Mouse (Mus musculus) neutrophil, adult 59 days (primary cell): ENCODE measurements around the gene Kcna5. TPM values are rescaled to one million over a fixed set of nuclear protein-coding genes. Genes with fewer than 3 reads are reported as not detected.

Experiments used
- total RNA-seq, 2 experiments: library from RNA; stranded (reverse); gene quantifications; 1 replicate in 1 of 2; 2 replicates in 1 of 2; pipeline ENCODE4 v1.2.4; 2023

Kcna5 gene
- not detected for total RNA-seq

DNA sequence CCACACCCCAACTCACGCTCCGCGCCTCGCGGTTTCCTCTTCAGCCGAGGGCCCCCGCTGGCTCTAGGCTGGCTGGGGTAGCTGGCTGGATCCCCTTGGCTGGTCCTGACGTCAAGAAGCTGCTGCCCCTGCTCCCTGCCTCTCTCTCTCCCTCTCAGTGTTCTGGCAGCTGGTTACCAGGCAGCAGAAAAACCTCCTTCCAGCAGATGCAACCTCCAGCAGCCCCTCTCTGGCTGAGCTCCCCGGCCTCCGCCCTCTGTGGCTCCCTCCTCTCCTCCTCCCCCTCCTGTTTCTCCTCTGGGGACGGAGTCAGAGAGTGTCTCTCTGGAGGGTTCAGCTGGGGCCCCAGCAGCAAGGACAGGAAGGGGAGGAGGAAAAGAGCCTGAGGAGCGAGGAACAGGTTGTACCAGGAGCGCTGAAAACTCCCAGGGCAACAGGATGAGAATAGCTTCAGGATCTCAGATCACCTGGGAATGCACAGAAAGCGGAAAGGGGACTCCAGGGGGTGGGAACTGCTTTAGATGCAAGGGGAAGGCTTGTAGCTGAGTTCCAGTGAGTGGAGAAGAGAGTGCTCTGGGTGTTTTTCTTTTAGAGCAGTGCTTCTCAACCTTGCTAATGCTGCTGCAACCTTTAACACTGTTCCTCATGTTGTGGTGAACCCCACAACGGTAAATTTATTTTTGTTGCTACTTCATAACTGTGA lies at the start of gene Kcna5:
Gene Kcna5, minus strand, starts transcription at position 205 of the 703 bp plus-strand sequence.

Other genes with a start within 250 kb of the Kcna5 start
- not detected for gene Kcna1, start 111.0 kb upstream of the Kcna5 start, total RNA-seq
- not detected for gene Kcna6, start 205.3 kb upstream of the Kcna5 start, total RNA-seq